Mouse (Mus musculus) neural tube, embryonic 13.5 days (tissue): ENCODE measurements around the gene Srxn1. TPM values are rescaled to one million over a fixed set of nuclear protein-coding genes. Genes with fewer than 3 reads are reported as not detected.

Experiments used
- ATAC-seq: fragments of 200-750 bp; cut with Nextera tagmentation; 2 replicates; pipeline ENCODE4 v1.8.0; 2017; ENCODE audit warnings: low read depth, mild to moderate bottlenecking, moderate TSS enrichment, moderate library complexity
- H3K27ac ChIP-seq: fragments of 300-500 bp; sonication (generic); replicated peaks from 2 replicates; pipeline ENCODE4 v1.5.1; 2015; ENCODE audit warnings: moderate library complexity, mild to moderate bottlenecking, inconsistent platforms
- H3K27me3 ChIP-seq: fragments of 300-500 bp; sonication (generic); 2 replicates; pipeline ENCODE4 v1.6.1; 2015; ENCODE audit warnings: mild to moderate bottlenecking, inconsistent platforms
- H3K36me3 ChIP-seq: fragments of 300-500 bp; sonication (generic); 2 replicates; pipeline ENCODE4 v1.6.1; 2015; ENCODE audit warnings: mild to moderate bottlenecking, inconsistent platforms
- H3K4me1 ChIP-seq: fragments of 300-500 bp; sonication (generic); replicated peaks from 2 replicates; pipeline ENCODE4 v1.6.1; 2015; ENCODE audit warnings: inconsistent platforms
- H3K4me2 ChIP-seq: fragments of 300-500 bp; sonication (generic); 2 replicates; pipeline ENCODE4 v1.6.1; 2015; ENCODE audit warnings: inconsistent platforms, mild to moderate bottlenecking, moderate library complexity
- H3K4me3 ChIP-seq: fragments of 300-500 bp; sonication (generic); 2 replicates; pipeline ENCODE4 v1.5.1; 2015; ENCODE audit warnings: mild to moderate bottlenecking, inconsistent platforms
- H3K9ac ChIP-seq: fragments of 300-500 bp; sonication (generic); 2 replicates; pipeline ENCODE4 v1.6.1; 2015; ENCODE audit warnings: moderate library complexity, mild to moderate bottlenecking, inconsistent platforms
- H3K9me3 ChIP-seq: fragments of 300-500 bp; sonication (generic); 2 replicates; pipeline ENCODE4 v1.6.1; 2016; ENCODE audit warnings: inconsistent platforms
- WGBS: fragments of 180-500 bp; shearing (Covaris S2); methylation state at CpG from one replicate; pipeline ENCODE4 v1.1.7; 2015; 5-methylcytosine and 5-hydroxymethylcytosine counted together
- polyA plus RNA-seq: library from polyadenylated mRNA; unstranded; fragments of >200 nt; fragmentation: Nextera tagmentation; extraction: Ambion mirVana; gene quantifications from 2 replicates; pipeline ENCODE4 v1.2.1, GENCODE M21; 2015

The Srxn1 gene
- polyA plus RNA-seq, 1 experiment from 2014 or later, result 19.0 TPM

DNA sequence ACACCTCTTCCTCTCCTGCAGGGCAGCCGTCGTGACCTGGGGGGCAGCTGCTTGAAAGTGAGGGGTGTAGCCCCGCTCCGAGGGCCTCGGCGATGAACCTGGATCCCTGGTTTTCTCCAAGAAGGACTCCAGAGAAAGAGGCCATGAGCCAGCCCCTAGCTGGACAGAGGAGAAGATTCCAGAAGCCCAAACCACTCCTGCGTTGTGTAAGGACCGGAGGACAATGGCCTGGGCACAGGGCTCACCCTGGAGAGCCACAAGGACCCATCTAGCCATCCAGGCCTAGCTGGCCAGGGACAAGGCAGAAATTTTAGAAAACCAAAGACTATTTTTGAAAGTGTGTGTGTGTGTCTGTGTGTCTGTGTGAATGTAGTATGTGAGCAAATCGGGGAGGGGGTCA is 43.4 kb downstream of the Srxn1 start:
- 86% methylated on average over 9 of the region's 9 CpGs for WGBS
- Histone ChIP-seq H3K9ac (no peak overlapping the region), H3K27me3 (peaks cover 28% of the 10 kb centered on the region), H3K27ac (no peak overlapping the region), H3K9me3 (no peaks in the 10 kb centered on the region), H3K4me1 (peaks cover 45% of the 10 kb centered on the region), H3K4me3 (no peak overlapping the region), H3K4me2 (no peak overlapping the region), H3K36me3 (no peaks in the 10 kb centered on the region)
- ATAC-seq, result no peak

- H3K27ac ChIP-seq, result no peak overlapping the region; the same call in 1 of the 2 replicates
- no peaks in the 10 kb centered on the region for H3K9me3 ChIP-seq
- peaks cover 35% of the 10 kb centered on the region for H3K4me1 ChIP-seq
- H3K36me3 ChIP-seq, result no peaks in the 10 kb centered on the region
- no peak for ATAC-seq
- 13% methylated on average over 4 of the region's 4 CpGs for WGBS
- H3K4me2 ChIP-seq, result no peak overlapping the region
- no peak overlapping the region for H3K4me3 ChIP-seq
- no peak overlapping the region for H3K9ac ChIP-seq
- peaks cover 16% of the 10 kb centered on the region for H3K27me3 ChIP-seq
These were observed 44.6 kb downstream of the Srxn1 start for GRCm38 (mm10) chr2:152149891-152150290.

- Histone ChIP-seq H3K27ac (no peak overlapping the region; the same call in 1 of the 2 replicates), H3K4me1 (peaks cover 35% of the 10 kb centered on the region), H3K27me3 (peaks cover 11% of the 10 kb centered on the region; the same call in 1 of the 2 replicates), H3K4me3 (no peak overlapping the region), H3K4me2 (no peak overlapping the region), H3K9ac (no peak overlapping the region), H3K36me3 (no peaks in the 10 kb centered on the region), H3K9me3 (no peaks in the 10 kb centered on the region)
- 48% methylated on average over 6 of the region's 6 CpGs for WGBS
- ATAC-seq, result no peak
These were observed 45.1 kb downstream of the Srxn1 start for GRCm38 (mm10) chr2:152150373-152150772.

DNA sequence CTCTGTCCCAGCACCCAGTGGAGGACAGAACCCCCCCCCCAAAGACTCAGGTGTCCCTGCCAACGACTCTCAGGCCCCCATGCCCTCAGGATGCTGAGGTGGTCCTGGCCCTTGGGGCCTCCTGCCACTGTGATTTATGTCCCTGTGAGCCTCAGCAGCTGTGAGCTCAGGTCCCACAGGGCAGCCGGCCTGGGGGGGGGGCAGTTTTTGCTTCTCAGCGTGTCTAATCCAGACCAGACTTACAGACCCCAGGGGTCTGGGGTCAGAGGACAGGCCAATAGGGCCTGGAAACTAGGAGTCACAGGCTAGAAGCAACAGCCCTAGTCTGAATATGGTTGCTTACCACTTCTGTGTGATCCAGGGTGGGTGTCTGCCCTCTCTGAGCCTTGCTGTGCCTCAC is 48.0 kb downstream of the Srxn1 start:
- no peaks in the 10 kb centered on the region for H3K9me3 ChIP-seq
- H3K4me3 ChIP-seq, result no peak overlapping the region
- H3K9ac ChIP-seq, result no peak overlapping the region
- H3K4me2 ChIP-seq, result no peak overlapping the region
- peaks cover 30% of the 10 kb centered on the region for H3K4me1 ChIP-seq
- no peaks in the 10 kb centered on the region for H3K27me3 ChIP-seq
- no peak for ATAC-seq
- H3K36me3 ChIP-seq, result no peaks in the 10 kb centered on the region
- WGBS, result 14% methylated on average over 3 of the region's 3 CpGs
- no peak overlapping the region for H3K27ac ChIP-seq

DNA sequence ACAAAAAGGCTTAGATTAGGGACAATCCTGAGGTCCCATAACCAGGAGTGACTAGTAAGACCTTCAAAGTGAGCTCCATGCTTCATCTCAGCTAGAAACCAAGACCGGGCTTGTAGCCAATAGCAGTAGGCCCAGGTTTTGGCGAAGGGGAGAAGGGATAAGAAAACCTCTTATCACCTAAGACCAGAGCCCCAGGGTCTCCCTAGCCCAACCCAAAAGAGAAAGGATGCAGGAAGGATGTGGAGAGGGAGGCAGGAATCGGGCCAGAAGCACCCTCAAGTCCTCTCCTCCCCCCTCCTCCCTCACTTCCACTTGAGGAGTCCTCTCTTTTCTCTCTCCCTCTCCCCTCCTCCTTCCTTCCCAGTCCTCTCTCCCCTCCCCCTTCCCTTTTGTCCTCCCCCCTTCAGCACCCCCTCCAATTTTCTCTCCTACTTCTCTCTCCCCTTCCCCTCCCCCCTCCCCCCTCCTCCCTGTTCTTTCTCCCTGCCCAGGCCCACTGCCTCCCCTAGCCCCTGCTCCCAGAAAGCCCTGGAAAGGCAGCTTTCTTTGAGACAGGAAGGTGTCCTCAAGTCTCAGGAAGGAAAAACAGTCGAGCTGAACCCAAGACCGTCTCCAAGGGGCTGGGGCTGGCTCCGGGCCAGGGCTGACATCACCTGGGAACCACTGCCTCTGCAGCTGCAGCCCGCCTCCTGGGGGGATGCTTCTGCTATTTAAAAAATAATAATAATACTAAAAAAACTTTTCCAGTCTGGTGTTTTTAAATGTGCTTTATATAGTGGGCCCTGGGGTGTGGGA is 50.3 kb downstream of the Srxn1 start:
- no peak for ATAC-seq
- Histone ChIP-seq H3K27ac (0 out of 2 replicates have a peak overlapping the region, but pooled peaks have one; percentile 13), H3K4me1 (peaks cover 20% of the 10 kb centered on the region), H3K9ac (no peak overlapping the region), H3K4me3 (no peak overlapping the region), H3K36me3 (no peaks in the 10 kb centered on the region), H3K9me3 (no peaks in the 10 kb centered on the region), H3K27me3 (no peaks in the 10 kb centered on the region), H3K4me2 (no peak overlapping the region)
- 53% methylated on average over 7 of the region's 7 CpGs for WGBS

- Histone ChIP-seq H3K36me3 (no peaks in the 10 kb centered on the region), H3K9me3 (no peaks in the 10 kb centered on the region), H3K27ac (no peak overlapping the region), H3K4me3 (no peak overlapping the region), H3K4me1 (peaks cover 20% of the 10 kb centered on the region), H3K9ac (no peak overlapping the region), H3K4me2 (no peak overlapping the region), H3K27me3 (no peaks in the 10 kb centered on the region)
- WGBS, result 74% methylated on average over 6 of the region's 6 CpGs
- ATAC-seq, result no peak
These were observed 51.2 kb downstream of the Srxn1 start for GRCm38 (mm10) chr2:152156471-152156870.

GRCm38 (mm10) chr2:152159487-152159886 is 54.2 kb downstream of the Srxn1 start:
- H3K27me3 ChIP-seq, result no peaks in the 10 kb centered on the region
- ATAC-seq, result no peak
- no peak overlapping the region for H3K9ac ChIP-seq
- H3K4me2 ChIP-seq, result no peak overlapping the region
- H3K27ac ChIP-seq, result no peak overlapping the region
- no peak overlapping the region for H3K4me3 ChIP-seq
- 97% methylated on average over 1 of the region's 1 CpGs for WGBS
- no peaks in the 10 kb centered on the region for H3K9me3 ChIP-seq
- H3K36me3 ChIP-seq, result no peaks in the 10 kb centered on the region
- H3K4me1 ChIP-seq, result peaks cover 17% of the 10 kb centered on the region

Other genes with a start within 250 kb of the Srxn1 start
- gene Angpt4, start 194.3 kb upstream of the Srxn1 start, polyA plus RNA-seq, result 0.63 and 0.81 TPM in 2 replicates
- gene Fam110a, start 125.3 kb upstream of the Srxn1 start, polyA plus RNA-seq, result 48.1 and 52.1 TPM in 2 replicates
- 0.99 and 1.1 TPM in 2 replicates for gene Slc52a3, start 109.0 kb upstream of the Srxn1 start, polyA plus RNA-seq
- 30.0 and 30.2 TPM in 2 replicates for gene Scrt2, start 24.0 kb upstream of the Srxn1 start, polyA plus RNA-seq
- 6.9 and 7.4 TPM in 2 replicates for gene Tcf15, start 38.0 kb downstream of the Srxn1 start, polyA plus RNA-seq
- 89.7 and 99.2 TPM in 2 replicates for gene Csnk2a1, start 121.3 kb downstream of the Srxn1 start, polyA plus RNA-seq
- gene Tbc1d20, start 188.3 kb downstream of the Srxn1 start, polyA plus RNA-seq, result 31.7 and 34.2 TPM in 2 replicates
- 92.9 and 93.1 TPM in 2 replicates for gene Rbck1, start 227.1 kb downstream of the Srxn1 start, polyA plus RNA-seq
- 1.1 and 2.1 TPM in 2 replicates for gene Trib3, start 238.5 kb downstream of the Srxn1 start, polyA plus RNA-seq